Mouse (Mus musculus): ENCODE data around the gene Zbtb38.

DNA sequence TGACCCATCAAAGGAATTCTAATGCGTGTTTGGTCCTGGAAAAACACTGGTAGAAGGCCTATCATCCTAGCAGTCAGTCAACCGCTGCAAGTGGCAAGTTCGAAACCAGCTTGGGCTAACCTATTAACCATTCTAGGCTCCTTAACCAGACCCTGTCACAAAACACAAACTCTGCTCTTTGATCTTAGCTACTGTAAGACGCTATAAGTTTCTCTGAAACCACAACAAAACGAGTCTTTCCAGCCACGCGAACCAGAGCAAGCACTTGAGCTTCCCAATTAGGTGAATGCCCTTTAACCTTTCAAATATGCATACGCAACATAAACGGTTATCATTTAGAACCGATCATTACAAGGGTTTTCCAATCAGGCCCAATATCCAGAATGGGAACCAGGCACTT lies 33.7 kb downstream of the Zbtb38 start:
- TF ChIP-seq CTCF (IDR thresholded peaks at IDR 0.05; ENCODE audit: control insufficient read depth, insufficient read depth, low read length) (no peak), POLR2A (IDR thresholded peaks at IDR 0.05; ENCODE audit: borderline replicate concordance, control insufficient read depth, low read depth, low read length) (no peak)
